In genomic region chr8:11252235-11252774, GRCm38 (mm10) we compare ENCODE assay signal across 15 mouse cellular contexts.
DNase-seq lines count a peak whose midpoint lies in the region; ATAC-seq lines count a peak whose summit lies in the region.
"Had no signal": no experiment of that assay in that cellular context is flagged by ENCODE, and none has a peak within 500 bp of the region (broad histone marks: within the 10 kb centered on the region; RNA-seq: fewer than 3 reads in every experiment).

No protein-coding gene starts in this region.

- H3K9ac ChIP-seq in embryonic facial prominence, embryonic 14.5 days (ENCODE audit: low read depth, low read length) = no peak overlapping the region
- no peak overlapping the region for H3K9ac ChIP-seq in liver, embryonic 12.5 days
- H3K9ac ChIP-seq in heart, embryonic 13.5 days = no peak overlapping the region
- H3K9ac ChIP-seq: embryonic facial prominence, embryonic 15.5 days; hindbrain, embryonic 14.5 days had no signal

- WGBS in embryonic facial prominence, embryonic 14.5 days = 65% methylated on average over 7 of the region's 7 CpGs
- WGBS in embryonic facial prominence, embryonic 10.5 days = 71% methylated on average over 7 of the region's 7 CpGs
- 53% methylated on average over 7 of the region's 7 CpGs for WGBS in liver, embryonic 12.5 days (ENCODE audit: insufficient replicate concordance)
- WGBS in heart, embryonic 13.5 days = 18% methylated on average over 7 of the region's 7 CpGs

- H3K4me2 ChIP-seq in embryonic facial prominence, embryonic 14.5 days (ENCODE audit: low read depth, low read length) = no peak overlapping the region
- no peak overlapping the region for H3K4me2 ChIP-seq in liver, embryonic 12.5 days
- peak overlapping the region; percentile 32 for H3K4me2 ChIP-seq in heart, embryonic 13.5 days
- H3K4me2 ChIP-seq: embryonic facial prominence, embryonic 15.5 days; hindbrain, embryonic 14.5 days had no signal

- H3K27me3 ChIP-seq in embryonic facial prominence, embryonic 14.5 days (replicated peaks; ENCODE audit: control insufficient read depth, insufficient read depth, low read length) = no peaks in the 10 kb centered on the region
- no peaks in the 10 kb centered on the region for H3K27me3 ChIP-seq in embryonic facial prominence, embryonic 10.5 days (replicated peaks; ENCODE audit: low read depth, poor library complexity, severe bottlenecking)
- H3K27me3 ChIP-seq in liver, embryonic 12.5 days (replicated peaks) = peaks cover 6% of the 10 kb centered on the region; the same call in 1 of the 2 replicates
- H3K27me3 ChIP-seq in heart, embryonic 13.5 days (replicated peaks) = no peaks in the 10 kb centered on the region
- H3K27me3 ChIP-seq: embryonic facial prominence, embryonic 15.5 days had no signal

- H3K4me3 ChIP-seq in embryonic facial prominence, embryonic 14.5 days (ENCODE audit: low read depth, low read length) = no peak overlapping the region
- H3K4me3 ChIP-seq in embryonic facial prominence, embryonic 10.5 days = no peak overlapping the region
- no peak overlapping the region for H3K4me3 ChIP-seq in liver, embryonic 12.5 days
- no peak overlapping the region for H3K4me3 ChIP-seq in heart, embryonic 13.5 days
- H3K4me3 ChIP-seq: embryonic facial prominence, embryonic 15.5 days had no signal

- H3K9me3 ChIP-seq in embryonic facial prominence, embryonic 14.5 days (ENCODE audit: control insufficient read depth, low read length) = no peaks in the 10 kb centered on the region
- no peaks in the 10 kb centered on the region for H3K9me3 ChIP-seq in embryonic facial prominence, embryonic 10.5 days
- no peaks in the 10 kb centered on the region for H3K9me3 ChIP-seq in liver, embryonic 12.5 days (replicated peaks)
- no peaks in the 10 kb centered on the region for H3K9me3 ChIP-seq in heart, embryonic 13.5 days
- H3K9me3 ChIP-seq: embryonic facial prominence, embryonic 15.5 days had no signal

- H3K4me1 ChIP-seq in embryonic facial prominence, embryonic 14.5 days (ENCODE audit: control insufficient read depth, insufficient read depth, low read length) = peaks cover 9% of the 10 kb centered on the region
- H3K4me1 ChIP-seq in embryonic facial prominence, embryonic 10.5 days = peaks cover 32% of the 10 kb centered on the region
- H3K4me1 ChIP-seq in liver, embryonic 12.5 days = peaks cover 4% of the 10 kb centered on the region; the same call in 1 of the 2 replicates
- H3K4me1 ChIP-seq in heart, embryonic 13.5 days = peaks cover 88% of the 10 kb centered on the region

- H3K27ac ChIP-seq in embryonic facial prominence, embryonic 14.5 days (replicated peaks; ENCODE audit: low read depth, low read length) = no peak overlapping the region
- no peak overlapping the region for H3K27ac ChIP-seq in embryonic facial prominence, embryonic 10.5 days (replicated peaks)
- no peak overlapping the region for H3K27ac ChIP-seq in liver, embryonic 12.5 days
- H3K27ac ChIP-seq in heart, embryonic 13.5 days (replicated peaks) = peak overlapping the region; percentile 79
- H3K27ac ChIP-seq: embryonic facial prominence, embryonic 15.5 days; hindbrain, embryonic 14.5 days had no signal

- 0 out of 2 replicates have a peak, but pooled peaks have one; percentile 17 for ATAC-seq in embryonic facial prominence, embryonic 14.5 days (ENCODE audit: low read depth)
- no peak for ATAC-seq in liver, embryonic 12.5 days
- peak; percentile 63; the same call in 1 of the 2 replicates for ATAC-seq in heart, embryonic 13.5 days (ENCODE audit: extremely low read depth, insufficient number of reproducible peaks, low FRiP score, low TSS enrichment)
- ATAC-seq in megakaryocyte-erythroid progenitor cell, adult 5-6 weeks (replicated peaks; ENCODE audit: low FRiP score, low TSS enrichment, poor library complexity, severe bottlenecking) = no peak
- ATAC-seq: forebrain, embryonic 16.5 days had no signal

- no peaks in the 10 kb centered on the region for H3K36me3 ChIP-seq in embryonic facial prominence, embryonic 14.5 days (ENCODE audit: control insufficient read depth, insufficient read depth, low read length)
- H3K36me3 ChIP-seq in embryonic facial prominence, embryonic 10.5 days (replicated peaks) = 0 out of 2 replicates have a peak, but pooled peaks cover under 1% of the 10 kb centered on the region
- H3K36me3 ChIP-seq in liver, embryonic 12.5 days = no peaks in the 10 kb centered on the region
- H3K36me3 ChIP-seq in heart, embryonic 13.5 days = no peaks in the 10 kb centered on the region; the same call in 1 of the 2 replicates
- H3K36me3 ChIP-seq: embryonic facial prominence, embryonic 15.5 days had no signal

- peak; percentile 60 for DNase-seq in embryonic facial prominence, embryonic 14.5 days (ENCODE audit: low spot score)
- no peak for DNase-seq in embryonic facial prominence, embryonic 10.5 days (ENCODE audit: low spot score)
- peak; percentile 23 for DNase-seq in liver
- peak; percentile 66 for DNase-seq in kidney, postnatal 10 days
- DNase-seq in urinary bladder, postnatal 4 days (ENCODE audit: low spot score in 2 of 2) = no peak
- DNase-seq: adrenal gland, adult 8-10 months; gastrocnemius, postnatal 25 days; left cerebral cortex, postnatal 4 days; thymus, adult 2 months had no signal

Comparison
In these comparisons a context has a peak if more than half of its experiments do, and no peak if none do; other contexts are left out.
1. DNase-seq: peak in embryonic facial prominence, embryonic 14.5 days (single experiment), liver (single experiment) and kidney, postnatal 10 days (single experiment); none in embryonic facial prominence, embryonic 10.5 days (single experiment) and urinary bladder, postnatal 4 days (0 of 2).
2. ATAC-seq: peak in embryonic facial prominence, embryonic 14.5 days (single experiment) and heart, embryonic 13.5 days (single experiment); none in liver, embryonic 12.5 days (single experiment) and megakaryocyte-erythroid progenitor cell, adult 5-6 weeks (single experiment).